Mouse (Mus musculus) embryonic facial prominence, embryonic 15.5 days (tissue): ENCODE measurements around the gene Fbp2. TPM values are rescaled to one million over a fixed set of nuclear protein-coding genes. Genes with fewer than 3 reads are reported as not detected.

Source experiments
- polyA plus RNA-seq: library from polyadenylated mRNA; unstranded; fragments of >200 nt; fragmentation: Nextera tagmentation; extraction: Ambion mirVana; gene quantifications from 2 replicates; pipeline ENCODE4 v1.2.1, GENCODE M21; 2015

The Fbp2 gene
- polyA plus RNA-seq, 1 experiment from 2014 or later = 2.6 TPM

Other genes starting within 250 kb of the Fbp2 start
- 11.9 and 13.0 TPM in 2 replicates for gene 6720489N17Rik, start 234.2 kb downstream of the Fbp2 start, polyA plus RNA-seq
- gene Platr25, start 97.7 kb downstream of the Fbp2 start, polyA plus RNA-seq = 23.1 and 25.8 TPM in 2 replicates
- gene Gm5141, start 72.6 kb downstream of the Fbp2 start, polyA plus RNA-seq = 8.0 and 9.0 TPM in 2 replicates
- gene Fbp1, start 29.9 kb upstream of the Fbp2 start, polyA plus RNA-seq = 3.5 and 5.2 TPM in 2 replicates
- 197 and 226 TPM in 2 replicates for gene 2010111I01Rik, start 106.5 kb upstream of the Fbp2 start, polyA plus RNA-seq